Mouse (Mus musculus): ENCODE measurements around the gene Ttll11.

The Ttll11 gene

GRCm38 (mm10) chr2:35763818-35764217 lies 215.9 kb downstream of the Ttll11 start:
- DNase-seq: no peak

- DNase-seq: no peak
Measured at GRCm38 (mm10) chr2:35761458-35761857, 218.3 kb downstream of the Ttll11 start.

GRCm38 (mm10) chr2:35760867-35761266 lies 218.8 kb downstream of the Ttll11 start:
- DNase-seq: no peak

GRCm38 (mm10) chr2:35760352-35760751 lies 219.4 kb downstream of the Ttll11 start:
- DNase-seq: no peak

- no peak for DNase-seq
Measured at GRCm38 (mm10) chr2:35756467-35756866, 223.2 kb downstream of the Ttll11 start.

GRCm38 (mm10) chr2:35751781-35752505 lies 227.8 kb downstream of the Ttll11 start:
- no peak for DNase-seq

- no peak for DNase-seq
Measured at GRCm38 (mm10) chr2:35750533-35751141, 229.1 kb downstream of the Ttll11 start.

- no peak for DNase-seq
Measured at GRCm38 (mm10) chr2:35747371-35748035, 232.2 kb downstream of the Ttll11 start.

GRCm38 (mm10) chr2:35746638-35747037 lies 233.1 kb downstream of the Ttll11 start:
- DNase-seq: no peak

GRCm38 (mm10) chr2:35745876-35746275 lies 233.8 kb downstream of the Ttll11 start:
- DNase-seq: no peak

GRCm38 (mm10) chr2:35739669-35740254 lies 240.0 kb downstream of the Ttll11 start:
- no peak for DNase-seq

GRCm38 (mm10) chr2:35737467-35738027 lies 242.2 kb downstream of the Ttll11 start:
- DNase-seq: no peak

GRCm38 (mm10) chr2:35736061-35736460 lies 243.7 kb downstream of the Ttll11 start:
- no peak for DNase-seq

- no peak for DNase-seq
Measured at GRCm38 (mm10) chr2:35735001-35735400, 244.7 kb downstream of the Ttll11 start.

- no peak for DNase-seq
Measured at GRCm38 (mm10) chr2:35731671-35732449, 247.9 kb downstream of the Ttll11 start.

- peak; percentile 86 to 90 for DNase-seq
Measured at GRCm38 (mm10) chr2:35729077-35730065, 250.3 kb downstream of the Ttll11 start.

GRCm38 (mm10) chr2:35728633-35729032 lies 251.1 kb downstream of the Ttll11 start:
- peak in 1 of 2 experiments; percentile 33 for DNase-seq

GRCm38 (mm10) chr2:35723691-35724090 lies 256.0 kb downstream of the Ttll11 start:
- DNase-seq: no peak

- no peak for DNase-seq
Measured at GRCm38 (mm10) chr2:35723267-35723666, 256.4 kb downstream of the Ttll11 start.

- no peak for DNase-seq
Measured at GRCm38 (mm10) chr2:35722821-35723220, 256.9 kb downstream of the Ttll11 start.

GRCm38 (mm10) chr2:35720956-35721355 lies 258.8 kb downstream of the Ttll11 start:
- DNase-seq: no peak
